Mouse (Mus musculus): ENCODE measurements around the gene Crispld2. TPM values are rescaled to one million over a fixed set of nuclear protein-coding genes. Genes with fewer than 3 reads are reported as not detected.

Crispld2 gene
- total and polyA plus RNA-seq, 3 experiments, result not detected

DNA sequence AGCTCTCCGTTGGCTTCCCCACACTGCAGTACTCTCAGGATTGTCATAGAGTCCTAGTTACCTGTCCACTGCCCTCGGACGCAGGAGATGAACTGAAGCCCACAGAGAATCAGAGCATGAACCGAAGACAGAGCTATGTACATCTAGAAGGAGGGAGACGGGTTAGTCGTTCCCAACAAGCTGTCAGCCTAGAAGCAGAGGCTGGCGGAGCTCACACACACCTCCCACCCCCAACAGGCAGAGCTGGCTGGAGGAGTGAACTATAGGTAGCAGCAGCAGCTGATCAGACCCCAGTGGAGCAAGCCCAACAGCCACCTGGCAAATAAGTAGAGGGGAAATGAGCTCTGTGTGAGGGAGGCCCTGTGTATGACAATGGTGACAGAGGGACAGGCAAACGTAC, 92.5 kb downstream of the Crispld2 start:
- Histone ChIP-seq H3K4me2 (ENCODE audit: insufficient read depth, low read depth, poor library complexity, severe bottlenecking) (no peak overlapping the region), H3K9ac (ENCODE audit: insufficient read depth, low read depth) (no peak overlapping the region), H3K4me3 (replicated peaks in 1 of 3; ENCODE audit: low read depth in 2 of 3, low read length in 2 of 3, poor library complexity in 1 of 3) (no peak overlapping the region), H3K27ac (ENCODE audit: insufficient read depth, low read depth) (no peak overlapping the region), H3K36me3 (replicated peaks in 1 of 2; ENCODE audit: control insufficient read depth in 1 of 2, insufficient read depth in 1 of 2, low read length in 1 of 2) (peaks cover 56 to 78% of the 10 kb centered on the region in 2 experiments), H3K4me1 (ENCODE audit: control insufficient read depth in 1 of 2, insufficient read depth in 2 of 2) (peaks cover 19 to 22% of the 10 kb centered on the region in 2 experiments), H3K27me3 (replicated peaks) (no peaks in the 10 kb centered on the region), H3K79me2 (replicated peaks; ENCODE audit: control insufficient read depth, extremely low read depth, insufficient read depth, poor library complexity, severe bottlenecking) (no peaks in the 10 kb centered on the region), H3K9me3 (replicated peaks; ENCODE audit: low read length) (no peaks in the 10 kb centered on the region)
- dilution Hi-C loops (cut with MboI; ENCODE audit: extremely low pct_ligation_motif_present, extremely low pct_unique_long_range_greater_than_20kb, low sequenced_read_pairs) (no loop called here), in situ Hi-C loops (cut with MboI; ENCODE audit: low pct_ligation_motif_present, low pct_unique_long_range_greater_than_20kb, low sequenced_read_pairs) (no loop called here)
- no peak for DNase-seq (ENCODE audit: extremely low read depth)
- TF ChIP-seq CHD2 (IDR thresholded peaks at IDR 0.05; ENCODE audit: low read length), result no peak
- TF ChIP-seq TCF12 (IDR thresholded peaks at IDR 0.05; ENCODE audit: low read depth, low read length), result no peak
- TF ChIP-seq EP300 (IDR thresholded peaks at IDR 0.05; ENCODE audit: low read length), result no peak
- TF ChIP-seq RCOR1 (conservative IDR thresholded peaks at IDR 0.05; ENCODE audit: low read depth, low read length), result no peak
- TF ChIP-seq ZKSCAN1 (IDR thresholded peaks at IDR 0.05; ENCODE audit: borderline replicate concordance, low read depth, low read length), result no peak
- no peak for TF ChIP-seq HCFC1 (IDR thresholded peaks at IDR 0.05; ENCODE audit: low read depth, low read length)
- no peak for TF ChIP-seq ELF1 (IDR thresholded peaks at IDR 0.05; ENCODE audit: low read depth, low read length)
- no peak for TF ChIP-seq NELFE (IDR thresholded peaks at IDR 0.05; ENCODE audit: low read depth, low read length)
- no peak for TF ChIP-seq ZC3H11A (IDR thresholded peaks at IDR 0.05; ENCODE audit: low read depth, low read length)
- no peak for TF ChIP-seq IRF4 (IDR thresholded peaks at IDR 0.05; ENCODE audit: low read depth, low read length)
- TF ChIP-seq MEF2A (IDR thresholded peaks at IDR 0.05; ENCODE audit: borderline replicate concordance, low read depth, low read length), result no peak
- TF ChIP-seq SIN3A (IDR thresholded peaks at IDR 0.05; ENCODE audit: low read length), result no peak
- no peak for TF ChIP-seq RAD21 (IDR thresholded peaks at IDR 0.05; ENCODE audit: low read depth, low read length)
- no peak for TF ChIP-seq CTCF (conservative IDR thresholded peaks at IDR 0.05 in 1 of 2, IDR thresholded peaks at IDR 0.05 in 1 of 2; ENCODE audit: low read depth in 2 of 2, low read length in 2 of 2)
- no peak for TF ChIP-seq TBP (conservative IDR thresholded peaks at IDR 0.05; ENCODE audit: low read depth, low read length)
- TF ChIP-seq MAZ (IDR thresholded peaks at IDR 0.05; ENCODE audit: low read depth, low read length), result no peak
- no peak for TF ChIP-seq UBTF (IDR thresholded peaks at IDR 0.05; ENCODE audit: low read depth, low read length)
- TF ChIP-seq PAX5 (IDR thresholded peaks at IDR 0.05; ENCODE audit: low read length), result no peak
- no peak for TF ChIP-seq USF1 (IDR thresholded peaks at IDR 0.05; ENCODE audit: low read depth, low read length)

DNA sequence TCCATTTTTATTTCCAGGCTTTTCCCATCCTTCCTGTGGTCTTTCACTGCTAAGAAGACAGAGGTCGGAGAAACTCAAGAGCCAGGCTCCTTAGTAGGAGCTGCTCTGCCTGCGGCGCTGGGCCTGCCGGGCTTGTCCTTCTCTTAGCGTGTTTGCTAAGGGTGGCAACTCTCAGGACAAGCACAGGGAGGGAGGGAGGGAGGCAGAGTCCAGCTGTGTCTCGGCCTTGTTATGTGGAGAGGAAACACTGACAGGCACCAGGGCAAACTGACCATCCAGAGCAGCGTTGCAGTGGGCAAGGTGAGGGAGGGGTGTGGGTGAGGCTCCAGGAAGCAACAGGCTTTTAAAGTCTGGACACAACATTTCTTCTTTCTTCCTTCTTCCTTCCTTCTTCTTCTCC, 97.3 kb downstream of the Crispld2 start:
- Histone ChIP-seq H3K36me3 (replicated peaks in 1 of 2; ENCODE audit: control insufficient read depth in 1 of 2, insufficient read depth in 1 of 2, low read length in 1 of 2) (peaks cover 65 to 90% of the 10 kb centered on the region in 2 experiments), H3K4me3 (replicated peaks in 1 of 3; ENCODE audit: low read depth in 2 of 3, low read length in 2 of 3, poor library complexity in 1 of 3) (no peak overlapping the region), H3K4me2 (ENCODE audit: insufficient read depth, low read depth, poor library complexity, severe bottlenecking) (no peak overlapping the region), H3K9me3 (replicated peaks; ENCODE audit: low read length) (no peaks in the 10 kb centered on the region), H3K79me2 (replicated peaks; ENCODE audit: control insufficient read depth, extremely low read depth, insufficient read depth, poor library complexity, severe bottlenecking) (no peaks in the 10 kb centered on the region), H3K4me1 (ENCODE audit: control insufficient read depth in 1 of 2, insufficient read depth in 2 of 2) (no peaks in the 10 kb centered on the region), H3K27ac (ENCODE audit: insufficient read depth, low read depth) (no peak overlapping the region), H3K9ac (ENCODE audit: insufficient read depth, low read depth) (no peak overlapping the region), H3K27me3 (replicated peaks) (no peaks in the 10 kb centered on the region)
- in situ Hi-C loops (cut with MboI; ENCODE audit: low pct_ligation_motif_present, low pct_unique_long_range_greater_than_20kb, low sequenced_read_pairs), result no loop called here
- no peak for DNase-seq (ENCODE audit: extremely low read depth)
- dilution Hi-C loops (cut with MboI; ENCODE audit: extremely low pct_ligation_motif_present, extremely low pct_unique_long_range_greater_than_20kb, low sequenced_read_pairs), result no loop called here
- no peak for TF ChIP-seq SMC3 (IDR thresholded peaks at IDR 0.05; ENCODE audit: low read depth, low read length)
